Mouse (Mus musculus) liver, embryonic 16.5 days (tissue): Measurements from ENCODE around the gene Atp2b2. TPM values are rescaled to one million over a fixed set of nuclear protein-coding genes. Genes with fewer than 3 reads are reported as not detected.

Experiments used
- ATAC-seq: fragments of 200-750 bp; cut with Nextera tagmentation; 2 replicates; pipeline ENCODE4 v1.8.0; 2017; ENCODE audit warnings: low read depth, mild to moderate bottlenecking, moderate number of reproducible peaks, moderate library complexity
- H3K27ac ChIP-seq: fragments of 300-500 bp; sonication (generic); 2 replicates; pipeline ENCODE4 v1.5.1; 2014; ENCODE audit warnings: mild to moderate bottlenecking, low read length
- H3K27me3 ChIP-seq: fragments of 300-500 bp; sonication (generic); 2 replicates; pipeline ENCODE4 v1.6.1; 2014; ENCODE audit warnings: low read depth, low read length, mixed read lengths; ENCODE audit not compliant: control insufficient read depth, insufficient read depth
- H3K36me3 ChIP-seq: fragments of 300-500 bp; sonication (generic); 2 replicates; pipeline ENCODE4 v1.6.1; 2014; ENCODE audit warnings: mild to moderate bottlenecking; ENCODE audit not compliant: control insufficient read depth, insufficient read depth
- H3K4me1 ChIP-seq: fragments of 300-500 bp; sonication (generic); 2 replicates; pipeline ENCODE4 v1.6.1; 2014; ENCODE audit warnings: low read depth, low read length, mixed read lengths; ENCODE audit not compliant: control insufficient read depth
- H3K4me2 ChIP-seq: fragments of 300-500 bp; sonication (generic); 2 replicates; pipeline ENCODE4 v1.6.1; 2014; ENCODE audit warnings: low read depth, low read length, mixed read lengths
- H3K4me3 ChIP-seq: fragments of 300-500 bp; sonication (generic); 2 replicates; pipeline ENCODE4 v1.5.1; 2014; ENCODE audit warnings: low read depth, mild to moderate bottlenecking, low read length
- H3K9ac ChIP-seq: fragments of 300-500 bp; sonication (generic); 2 replicates; pipeline ENCODE4 v1.6.1; 2014; ENCODE audit warnings: low read depth, low read length
- H3K9me3 ChIP-seq: fragments of 300-500 bp; sonication (generic); replicated peaks from 2 replicates; pipeline ENCODE4 v1.6.1; 2016; ENCODE audit warnings: low read length; ENCODE audit not compliant: control insufficient read depth
- whole genome bisulfite sequencing: fragments of 180-500 bp; shearing (Covaris S2); extraction: QIAGEN DNeasy Blood & Tissue Kit; methylation state at CpG from one replicate; pipeline ENCODE4 v1.1.7; 2014; ENCODE audit not compliant: insufficient replicate concordance; 5-methylcytosine and 5-hydroxymethylcytosine counted together
- polyA plus RNA-seq: library from polyadenylated mRNA; unstranded; fragments of >200 nt; fragmentation: Nextera tagmentation; extraction: Ambion mirVana; gene quantifications from 2 replicates; pipeline ENCODE4 v1.2.1, GENCODE M21; 2015

The Atp2b2 gene
- polyA plus RNA-seq, 1 experiment from 2014 or later: 2.6 TPM

- 52% methylated on average over 6 of the region's 6 CpGs for WGBS
Measured at GRCm38 (mm10) chr6:113787459-113787968, 254.9 kb downstream of the Atp2b2 start.

DNA sequence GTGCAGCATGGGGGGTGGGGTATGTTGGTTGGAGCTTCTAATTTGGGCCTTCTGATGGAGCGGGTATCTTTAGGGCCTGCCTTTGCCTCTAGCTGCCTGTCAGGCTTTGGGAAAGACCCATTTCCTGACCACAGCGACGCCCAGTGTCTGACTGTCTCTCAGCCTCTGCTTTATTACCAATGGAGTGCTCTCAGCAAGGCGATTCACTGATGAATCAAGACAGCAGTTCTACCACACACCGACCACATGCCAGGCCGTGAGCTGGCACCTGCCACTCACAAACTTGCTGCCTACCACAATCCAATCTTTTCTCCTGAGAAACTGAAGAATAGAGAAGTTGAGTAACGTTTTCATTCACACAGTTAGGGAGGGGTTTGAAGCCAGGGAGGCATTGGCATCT is 256.8 kb downstream of the Atp2b2 start:
- 49% methylated on average over 7 of the region's 7 CpGs for WGBS
- ATAC-seq: no peak
- no peak overlapping the region for H3K9ac ChIP-seq
- H3K4me1 ChIP-seq: no peaks in the 10 kb centered on the region
- H3K4me2 ChIP-seq: no peak overlapping the region
- no peaks in the 10 kb centered on the region for H3K27me3 ChIP-seq
- H3K36me3 ChIP-seq: no peaks in the 10 kb centered on the region
- no peaks in the 10 kb centered on the region for H3K9me3 ChIP-seq
- no peak overlapping the region for H3K4me3 ChIP-seq
- no peak overlapping the region for H3K27ac ChIP-seq

More at GRCm38 (mm10) chr6:113787459-113787968, 254.9 kb downstream of the Atp2b2 start:
- Histone ChIP-seq H3K9ac (no peak overlapping the region), H3K4me3 (no peak overlapping the region), H3K9me3 (no peaks in the 10 kb centered on the region), H3K4me2 (no peak overlapping the region), H3K27me3 (no peaks in the 10 kb centered on the region), H3K4me1 (no peaks in the 10 kb centered on the region), H3K27ac (no peak overlapping the region), H3K36me3 (no peaks in the 10 kb centered on the region)
- ATAC-seq: no peak

- Histone ChIP-seq H3K4me1 (no peaks in the 10 kb centered on the region), H3K4me2 (no peak overlapping the region), H3K9me3 (no peaks in the 10 kb centered on the region), H3K27me3 (no peaks in the 10 kb centered on the region), H3K9ac (no peak overlapping the region), H3K27ac (no peak overlapping the region), H3K36me3 (no peaks in the 10 kb centered on the region), H3K4me3 (no peak overlapping the region)
- ATAC-seq: no peak
- WGBS: 56% methylated on average over 7 of the region's 7 CpGs
Measured at GRCm38 (mm10) chr6:113778229-113778753, 264.1 kb downstream of the Atp2b2 start.

GRCm38 (mm10) chr6:113768804-113769203 is 273.6 kb downstream of the Atp2b2 start:
- H3K36me3 ChIP-seq: no peaks in the 10 kb centered on the region
- H3K4me3 ChIP-seq: no peak overlapping the region
- no peak overlapping the region for H3K9ac ChIP-seq
- WGBS: 44% methylated on average over 11 of the region's 11 CpGs
- no peaks in the 10 kb centered on the region for H3K9me3 ChIP-seq
- H3K27ac ChIP-seq: no peak overlapping the region
- no peak for ATAC-seq
- H3K27me3 ChIP-seq: no peaks in the 10 kb centered on the region
- no peaks in the 10 kb centered on the region for H3K4me1 ChIP-seq
- H3K4me2 ChIP-seq: no peak overlapping the region

DNA sequence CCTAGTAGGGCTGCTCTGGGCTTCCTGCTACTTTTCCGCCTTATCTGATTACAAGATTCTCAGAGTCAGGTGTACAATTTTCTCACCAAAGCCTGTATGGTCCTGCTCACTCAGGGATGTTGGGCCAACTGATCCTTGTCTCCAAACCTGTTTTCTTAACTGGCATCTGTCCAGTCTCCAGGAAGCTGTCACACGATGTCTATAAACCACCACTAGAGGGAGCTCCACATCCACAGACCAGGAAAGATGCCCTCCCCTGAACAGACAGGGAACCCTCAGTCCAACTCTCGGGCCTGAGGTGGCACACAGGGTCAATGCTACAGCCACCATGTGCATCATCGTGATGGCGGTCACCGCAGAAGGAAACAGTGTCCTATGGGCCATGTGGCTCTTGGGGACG is 280.8 kb downstream of the Atp2b2 start:
- Histone ChIP-seq H3K4me2 (no peak overlapping the region), H3K4me1 (no peaks in the 10 kb centered on the region), H3K9me3 (no peaks in the 10 kb centered on the region), H3K4me3 (no peak overlapping the region), H3K36me3 (no peaks in the 10 kb centered on the region), H3K27me3 (no peaks in the 10 kb centered on the region), H3K27ac (no peak overlapping the region), H3K9ac (no peak overlapping the region)
- ATAC-seq: no peak
- WGBS: 16% methylated on average over 7 of the region's 7 CpGs

- Histone ChIP-seq H3K9ac (no peak overlapping the region), H3K27ac (no peak overlapping the region), H3K4me2 (no peak overlapping the region), H3K4me1 (no peaks in the 10 kb centered on the region), H3K36me3 (no peaks in the 10 kb centered on the region), H3K4me3 (no peak overlapping the region), H3K27me3 (peaks cover 18% of the 10 kb centered on the region), H3K9me3 (no peaks in the 10 kb centered on the region)
- WGBS: 43% methylated on average over 17 of the region's 17 CpGs
- ATAC-seq: no peak
Measured at GRCm38 (mm10) chr6:113749119-113749685, 293.2 kb downstream of the Atp2b2 start.

- no peaks in the 10 kb centered on the region for H3K9me3 ChIP-seq
- WGBS: 28% methylated on average over 26 of the region's 26 CpGs
- ATAC-seq: no peak
- no peak overlapping the region; the same call in 1 of the 2 replicates for H3K4me3 ChIP-seq
- no peak overlapping the region for H3K4me2 ChIP-seq
- 0 out of 2 replicates have a peak overlapping the region, but pooled peaks have one; percentile 6 for H3K27ac ChIP-seq
- H3K27me3 ChIP-seq: peaks cover 18% of the 10 kb centered on the region
- H3K4me1 ChIP-seq: no peaks in the 10 kb centered on the region
- H3K9ac ChIP-seq: no peak overlapping the region
- H3K36me3 ChIP-seq: no peaks in the 10 kb centered on the region
Measured at GRCm38 (mm10) chr6:113748351-113748750, 294.1 kb downstream of the Atp2b2 start.

GRCm38 (mm10) chr6:113747284-113747683 is 295.1 kb downstream of the Atp2b2 start:
- ATAC-seq: no peak
- WGBS: 68% methylated on average over 14 of the region's 14 CpGs
- Histone ChIP-seq H3K4me1 (no peaks in the 10 kb centered on the region), H3K4me2 (no peak overlapping the region), H3K36me3 (no peaks in the 10 kb centered on the region), H3K4me3 (no peak overlapping the region), H3K27ac (no peak overlapping the region), H3K9ac (no peak overlapping the region), H3K27me3 (peaks cover 18% of the 10 kb centered on the region), H3K9me3 (no peaks in the 10 kb centered on the region)

- ATAC-seq: peak; percentile 35; the same call in 1 of the 2 replicates
- H3K9ac ChIP-seq: no peak overlapping the region
- H3K9me3 ChIP-seq: no peaks in the 10 kb centered on the region
- peaks cover 18% of the 10 kb centered on the region for H3K27me3 ChIP-seq
- H3K4me2 ChIP-seq: no peak overlapping the region
- H3K4me1 ChIP-seq: peaks cover 2% of the 10 kb centered on the region; the same call in 1 of the 2 replicates
- no peaks in the 10 kb centered on the region for H3K36me3 ChIP-seq
- H3K27ac ChIP-seq: no peak overlapping the region
- no peak overlapping the region for H3K4me3 ChIP-seq
Measured at GRCm38 (mm10) chr6:113745117-113745516, 297.3 kb downstream of the Atp2b2 start.
